Mouse (Mus musculus): Measurements from ENCODE around the gene Ube4a.

Ube4a gene

GRCm38 (mm10) chr9:44965126-44965832 is at the start of gene Ube4a:
Ube4a (minus strand) TSS chr9:44965600.
- DNase-seq (ENCODE audit: low spot score) = peak; percentile 98

- no peak for DNase-seq (ENCODE audit: low spot score)
Observed at GRCm38 (mm10) chr9:45014879-45015278, 49.5 kb upstream of the Ube4a start.

- DNase-seq (ENCODE audit: low spot score) = no peak
Observed at GRCm38 (mm10) chr9:45011291-45011690, 45.9 kb upstream of the Ube4a start.

GRCm38 (mm10) chr9:45010461-45010860 is 45.1 kb upstream of the Ube4a start:
- no peak for DNase-seq (ENCODE audit: low spot score)

GRCm38 (mm10) chr9:45009180-45010078 is 44.0 kb upstream of the Ube4a start, which contains the start of gene Cd3e:
Cd3e (minus strand) TSS chr9:45009627.
- no peak for DNase-seq (ENCODE audit: low spot score)

- DNase-seq (ENCODE audit: low spot score) = no peak
Observed at GRCm38 (mm10) chr9:45008342-45008741, 42.9 kb upstream of the Ube4a start.

GRCm38 (mm10) chr9:45007404-45007803 is 42.0 kb upstream of the Ube4a start:
- no peak for DNase-seq (ENCODE audit: low spot score)

GRCm38 (mm10) chr9:45000249-45000648 is 34.8 kb upstream of the Ube4a start:
- no peak for DNase-seq (ENCODE audit: low spot score)

- DNase-seq (ENCODE audit: low spot score) = no peak
Observed at GRCm38 (mm10) chr9:44999776-45000175, 34.4 kb upstream of the Ube4a start.

GRCm38 (mm10) chr9:44999171-44999570 is 33.8 kb upstream of the Ube4a start:
- DNase-seq (ENCODE audit: low spot score) = no peak

- no peak for DNase-seq (ENCODE audit: low spot score)
Observed at GRCm38 (mm10) chr9:44998138-44998537, 32.7 kb upstream of the Ube4a start.

GRCm38 (mm10) chr9:44996590-44996989 is 31.2 kb upstream of the Ube4a start:
- DNase-seq (ENCODE audit: low spot score) = peak; percentile 19

GRCm38 (mm10) chr9:44994962-44995361 is 29.6 kb upstream of the Ube4a start:
- no peak for DNase-seq (ENCODE audit: low spot score)

GRCm38 (mm10) chr9:44993268-44993667 is 27.9 kb upstream of the Ube4a start:
- no peak for DNase-seq (ENCODE audit: low spot score)

GRCm38 (mm10) chr9:44992271-44992670 is 26.9 kb upstream of the Ube4a start:
- DNase-seq (ENCODE audit: low spot score) = no peak

GRCm38 (mm10) chr9:44991821-44992220 is 26.4 kb upstream of the Ube4a start:
- DNase-seq (ENCODE audit: low spot score) = no peak

GRCm38 (mm10) chr9:44986976-44987375 is 21.6 kb upstream of the Ube4a start:
- no peak for DNase-seq (ENCODE audit: low spot score)

GRCm38 (mm10) chr9:44986242-44986781 is 20.9 kb upstream of the Ube4a start:
- no peak for DNase-seq (ENCODE audit: low spot score)

GRCm38 (mm10) chr9:44985721-44986161 is 20.3 kb upstream of the Ube4a start:
- no peak for DNase-seq (ENCODE audit: low spot score)

GRCm38 (mm10) chr9:44983001-44983400 is 17.6 kb upstream of the Ube4a start:
- no peak for DNase-seq (ENCODE audit: low spot score)

GRCm38 (mm10) chr9:44982531-44982930 is 17.1 kb upstream of the Ube4a start:
- DNase-seq (ENCODE audit: low spot score) = no peak

- DNase-seq (ENCODE audit: low spot score) = no peak
Observed at GRCm38 (mm10) chr9:44982081-44982480, 16.7 kb upstream of the Ube4a start.

- DNase-seq (ENCODE audit: low spot score) = no peak
Observed at GRCm38 (mm10) chr9:44981676-44982075, 16.3 kb upstream of the Ube4a start, which contains the start of gene Cd3d. Cd3d (plus strand) TSS chr9:44981786.

Data from testis, postnatal 14 days (tissue).